Mouse (Mus musculus) CD4-positive, CD25-positive, alpha-beta regulatory T cell, adult 4 months (primary cell): Measurements from ENCODE around the gene Ermap. TPM values are rescaled to one million over a fixed set of nuclear protein-coding genes. Genes with fewer than 3 reads are reported as not detected.

ENCODE experiments used
- ATAC-seq: one replicate; pipeline ENCODE4 v1.8.0; 2017
- polyA plus RNA-seq, 2 experiments: library from polyadenylated mRNA; unstranded; fragments of 100-300 nt; shearing (Covaris generic); gene quantifications; one replicate each; pipeline ENCODE4 v1.2.1; 2017

Gene Ermap
- polyA plus RNA-seq, 2 experiments from 2014 or later, result not detected

DNA sequence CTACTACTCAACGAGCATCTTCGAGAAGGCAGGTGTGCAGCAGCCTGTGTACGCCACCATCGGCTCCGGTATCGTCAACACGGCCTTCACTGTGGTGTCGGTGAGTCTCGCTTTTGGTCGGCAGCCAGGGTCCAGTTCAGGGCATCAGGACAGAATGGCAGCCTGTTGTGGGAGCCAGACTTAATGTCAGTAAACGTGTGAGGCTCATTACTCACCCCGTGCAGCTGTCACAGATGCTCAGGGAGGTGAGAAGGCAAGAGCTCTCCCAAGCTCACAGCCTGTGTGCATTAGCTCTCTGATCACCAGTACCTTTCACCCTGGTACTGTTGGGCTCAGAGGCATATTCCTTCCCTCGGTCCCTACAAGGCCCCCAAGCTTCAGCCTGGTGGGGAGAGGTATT lies 56.0 kb downstream of the Ermap start:
- no peak for ATAC-seq

DNA sequence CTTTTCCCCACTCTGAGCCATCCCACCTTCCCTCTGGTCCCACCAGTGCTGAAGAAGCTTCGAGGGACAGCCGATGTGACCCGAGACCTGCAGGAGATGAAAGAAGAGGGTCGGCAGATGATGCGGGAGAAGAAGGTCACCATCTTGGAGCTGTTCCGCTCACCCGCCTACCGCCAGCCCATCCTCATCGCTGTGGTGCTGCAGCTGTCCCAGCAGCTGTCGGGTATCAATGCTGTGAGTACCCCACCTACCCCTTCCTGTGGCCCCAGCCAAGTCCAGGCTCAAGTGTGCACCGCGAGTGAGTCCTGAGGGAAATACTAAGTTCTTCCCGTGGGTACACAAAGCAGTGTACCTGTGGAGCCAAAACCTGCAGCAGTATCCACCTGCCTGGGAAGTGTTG lies 56.5 kb downstream of the Ermap start:
- ATAC-seq, result no peak

DNA sequence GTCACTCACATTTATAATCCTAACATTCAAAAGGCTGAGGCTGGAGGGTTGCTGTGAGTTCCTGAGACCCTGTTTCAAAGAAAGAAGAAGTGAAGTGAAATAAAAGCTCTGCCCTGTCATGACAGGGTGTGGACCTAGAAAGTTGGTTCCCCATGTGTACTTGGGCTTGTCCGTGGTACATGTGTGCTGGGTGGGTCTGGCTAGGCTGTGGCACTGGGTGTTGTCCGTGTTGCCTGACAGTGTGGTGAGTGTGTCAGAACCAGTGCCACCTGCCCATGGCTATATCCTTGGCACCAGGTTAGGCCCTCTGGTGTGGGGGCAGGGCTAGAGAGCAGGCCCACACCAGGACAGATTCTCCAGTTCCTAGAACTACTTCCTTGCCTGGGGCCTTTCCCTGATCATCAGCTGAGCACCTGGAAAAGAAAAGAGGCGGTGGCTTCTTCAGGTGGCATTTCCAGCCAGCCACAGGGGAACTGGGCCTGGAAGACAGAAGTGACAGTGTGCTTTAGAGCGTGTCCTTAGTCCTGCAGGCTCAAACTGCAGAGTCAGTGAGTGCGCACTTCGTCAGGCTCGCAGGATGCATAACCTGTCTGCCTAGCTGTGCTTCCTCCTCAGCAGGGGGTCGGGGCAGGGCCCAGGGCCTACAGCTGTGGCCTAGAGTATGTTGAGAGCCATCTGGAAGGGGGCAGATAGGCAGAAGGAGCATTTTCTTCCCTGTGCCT lies 58.5 kb downstream of the Ermap start:
- no peak for ATAC-seq

DNA sequence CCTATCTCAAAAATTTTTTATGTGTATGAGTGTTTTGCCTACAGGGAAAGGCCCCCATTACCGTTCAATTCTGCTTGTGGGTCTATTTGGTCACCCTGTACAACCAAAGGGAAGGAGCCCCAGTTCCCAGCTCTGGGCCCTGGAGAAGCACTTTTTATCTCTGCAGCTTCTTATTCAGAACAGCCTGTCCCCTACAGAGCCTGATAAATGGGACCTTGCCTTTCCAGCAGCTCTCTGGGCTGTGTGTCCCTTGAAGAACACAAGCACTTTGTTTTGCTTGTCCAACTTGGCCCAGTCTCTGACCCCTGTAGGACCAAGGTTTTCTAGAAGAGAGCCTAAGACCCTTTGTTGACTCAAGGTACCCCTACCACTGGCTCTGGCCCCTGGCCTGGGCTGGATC lies 60.7 kb downstream of the Ermap start:
- ATAC-seq, result no peak

DNA sequence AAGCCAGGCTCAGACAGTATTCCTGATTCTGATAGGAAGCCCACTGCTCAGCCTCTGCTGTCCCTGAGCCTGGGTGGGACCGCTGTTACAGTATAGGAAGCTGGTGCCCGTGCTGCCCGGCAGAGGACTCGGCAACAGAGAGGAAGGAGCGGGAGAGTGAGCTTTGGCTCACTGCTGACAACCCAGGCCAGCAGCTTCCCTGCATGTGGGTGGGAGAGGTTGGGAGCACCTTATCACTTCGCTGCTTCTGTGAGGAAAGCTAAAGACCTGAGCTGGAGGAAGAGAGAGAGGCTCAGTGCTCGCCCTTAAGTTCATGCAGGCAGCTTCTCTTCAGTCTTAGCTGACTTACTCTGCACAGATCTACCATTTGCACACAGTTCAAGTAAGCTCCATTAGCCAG lies 61.3 kb downstream of the Ermap start:
- no peak for ATAC-seq

DNA sequence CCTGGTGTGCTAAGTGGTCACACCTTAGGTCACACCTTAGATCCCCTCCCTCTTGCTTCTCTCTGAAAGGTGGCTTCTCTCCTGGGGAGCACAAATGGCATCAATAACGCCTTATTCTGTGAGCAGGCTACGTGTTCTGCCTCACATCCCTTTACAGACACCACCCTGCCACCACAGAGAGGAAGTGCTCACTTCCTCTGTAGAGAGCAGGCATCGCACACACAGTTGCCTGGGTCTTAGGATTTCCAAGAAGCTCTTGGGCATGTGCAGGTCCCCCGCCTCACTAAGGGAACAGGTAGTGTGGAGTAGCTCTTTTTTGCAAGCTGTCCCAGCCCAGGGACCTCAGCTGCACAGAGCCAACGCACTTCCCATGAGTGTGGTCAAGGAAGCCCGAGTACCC lies 62.6 kb downstream of the Ermap start:
- peak; percentile 89 for ATAC-seq

DNA sequence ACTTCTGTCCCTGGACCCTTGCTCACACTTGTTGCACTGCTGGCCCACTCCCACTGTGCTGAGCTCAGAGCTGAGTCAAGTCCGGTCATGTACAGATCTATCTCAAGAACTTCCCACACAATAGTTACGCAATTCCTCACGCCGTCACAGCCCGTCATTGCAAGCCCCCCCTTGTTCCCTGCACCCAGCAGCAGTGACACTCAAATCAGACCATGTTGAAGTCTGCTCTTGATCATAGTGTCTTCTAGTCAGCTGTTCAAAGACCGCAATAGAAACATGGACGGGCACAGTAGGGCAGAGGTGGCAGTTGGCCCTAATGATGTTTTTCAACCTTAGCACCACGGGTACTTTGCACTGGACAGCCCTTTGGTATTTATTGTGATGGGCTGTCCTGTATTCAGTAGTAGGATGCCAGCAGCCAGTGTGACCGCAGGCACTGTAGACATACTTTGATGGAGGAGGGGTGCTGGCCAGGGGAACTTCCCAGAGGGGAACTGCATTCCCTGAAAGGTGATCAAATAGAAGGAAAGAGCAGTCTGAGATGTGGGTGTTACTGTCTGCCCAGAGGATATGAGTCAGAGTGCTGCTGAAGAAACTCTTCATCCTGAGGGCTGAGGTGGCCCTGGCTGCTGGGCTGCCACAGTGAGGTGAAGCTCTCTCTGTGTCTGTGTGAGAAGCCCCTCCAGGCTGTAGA lies 64.1 kb downstream of the Ermap start:
- ATAC-seq, result peak; percentile 62

Other genes with a start within 250 kb of the Ermap start
- gene Lao1, start 228.4 kb downstream of the Ermap start, polyA plus RNA-seq, result not detected
- 10 to 100 TPM; 33.8 to 49.9 TPM for gene Slc2a1, start 81.3 kb downstream of the Ermap start, polyA plus RNA-seq
- gene Zfp691, start 15.8 kb downstream of the Ermap start, polyA plus RNA-seq, result 1 to 10 TPM; 3.5 to 4.8 TPM
- gene Svbp, start 5.3 kb upstream of the Ermap start, polyA plus RNA-seq, result 10 to 100 TPM; 53.0 to 54.8 TPM
- gene Tmem269, start 28.2 kb upstream of the Ermap start, polyA plus RNA-seq, result not detected
- gene AU022252, start 42.7 kb upstream of the Ermap start, polyA plus RNA-seq, result 1 to 10 TPM; 6.2 to 9.6 TPM
- gene P3h1, start 42.9 kb upstream of the Ermap start, polyA plus RNA-seq, result 1 to 10 TPM; 1.1 to 1.2 TPM
- gene Cldn19, start 65.4 kb upstream of the Ermap start, polyA plus RNA-seq, result not detected
- 100 to 1,000 TPM; 152 to 163 TPM for gene Ybx1, start 104.6 kb upstream of the Ermap start, polyA plus RNA-seq
- 10 to 100 TPM; 30.4 to 45.3 TPM for gene Ppih, start 130.5 kb upstream of the Ermap start, polyA plus RNA-seq
- 1 to 10 TPM; 7.2 to 8.0 TPM for gene Ccdc30, start 225.5 kb upstream of the Ermap start, polyA plus RNA-seq
- 10 to 100 TPM; 54.7 to 60.9 TPM for gene Ppcs, start 232.4 kb upstream of the Ermap start, polyA plus RNA-seq
- under 1 TPM in 1 of 2 experiments, not detected in 1; 0.43 TPM for gene Zmynd12, start 232.8 kb upstream of the Ermap start, polyA plus RNA-seq